Mouse (Mus musculus): ENCODE results near the gene 2610301B20Rik. TPM values are rescaled to one million over a fixed set of nuclear protein-coding genes. Genes with fewer than 3 reads are reported as not detected.

2610301B20Rik gene
- total and polyA plus RNA-seq, 3 experiments: 13.3 to 15.7 TPM; not detected in 1

DNA sequence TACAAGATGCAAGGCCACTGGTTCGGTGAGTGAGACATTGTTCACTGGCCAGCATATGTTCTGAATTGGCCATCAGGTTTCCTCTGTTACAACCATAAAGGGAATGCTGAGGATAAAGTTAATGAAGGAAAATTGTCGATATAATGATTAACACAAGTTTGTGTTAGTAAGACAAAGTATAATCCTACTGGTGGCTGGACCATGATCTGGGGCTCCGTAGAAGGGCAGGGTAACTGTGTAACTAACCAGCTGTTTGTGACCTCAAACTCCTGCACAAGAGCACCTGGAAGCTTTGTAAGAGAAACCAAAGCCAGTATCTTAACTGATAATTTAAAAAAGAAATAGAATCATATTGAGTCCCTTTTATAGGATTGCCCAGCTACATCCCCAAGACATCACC, 55.4 kb downstream of the 2610301B20Rik start:
- TF ChIP-seq HCFC1 (IDR thresholded peaks at IDR 0.05; ENCODE audit: low read depth, low read length) (no peak), POLR2A (IDR thresholded peaks at IDR 0.05; ENCODE audit: control insufficient read depth in 1 of 2, insufficient read depth in 1 of 2, low read depth in 1 of 2, low read length in 2 of 2, poor library complexity in 1 of 2) (no peak), MEF2A (IDR thresholded peaks at IDR 0.05; ENCODE audit: extremely low read depth, insufficient replicate concordance, low read depth, low read length, poor library complexity, severe bottlenecking) (no peak), MAFK (IDR thresholded peaks at IDR 0.05; ENCODE audit: borderline replicate concordance, low read depth, low read length) (no peak), ETS1 (IDR thresholded peaks at IDR 0.05; ENCODE audit: low read depth, low read length) (no peak), CHD1 (IDR thresholded peaks at IDR 0.05; ENCODE audit: low read depth, low read length) (no peak)
- no peaks in the 10 kb centered on the region for H3K79me2 ChIP-seq (ENCODE audit: control insufficient read depth, insufficient read depth, low read length, poor library complexity)
- no peaks in the 10 kb centered on the region for H3K36me3 ChIP-seq (ENCODE audit: control insufficient read depth in 1 of 2, insufficient read depth in 2 of 2, low read length in 2 of 2)
- H3K27ac ChIP-seq (ENCODE audit: control insufficient read depth, low read depth, low read length): no peak overlapping the region
- DNase-seq (ENCODE audit: low read depth, low spot score): no peak
- H3K27me3 ChIP-seq (ENCODE audit: control insufficient read depth in 1 of 2, insufficient read depth in 2 of 2, low read length in 2 of 2): no peaks in the 10 kb centered on the region; a peak in 1 of 4 replicates
- H3K4me3 ChIP-seq (ENCODE audit: control insufficient read depth in 1 of 2, insufficient read depth in 1 of 2, low read depth in 2 of 2, low read length in 2 of 2): no peak overlapping the region
- no peaks in the 10 kb centered on the region for H3K9me3 ChIP-seq (replicated peaks; ENCODE audit: insufficient read depth, low read length)
- no peak overlapping the region for H3K9ac ChIP-seq (ENCODE audit: control insufficient read depth, low read depth, low read length, poor library complexity, severe bottlenecking)
- H3K4me1 ChIP-seq (ENCODE audit: control insufficient read depth in 1 of 2, insufficient read depth in 2 of 2, low read length in 2 of 2): no peaks in the 10 kb centered on the region

DNA sequence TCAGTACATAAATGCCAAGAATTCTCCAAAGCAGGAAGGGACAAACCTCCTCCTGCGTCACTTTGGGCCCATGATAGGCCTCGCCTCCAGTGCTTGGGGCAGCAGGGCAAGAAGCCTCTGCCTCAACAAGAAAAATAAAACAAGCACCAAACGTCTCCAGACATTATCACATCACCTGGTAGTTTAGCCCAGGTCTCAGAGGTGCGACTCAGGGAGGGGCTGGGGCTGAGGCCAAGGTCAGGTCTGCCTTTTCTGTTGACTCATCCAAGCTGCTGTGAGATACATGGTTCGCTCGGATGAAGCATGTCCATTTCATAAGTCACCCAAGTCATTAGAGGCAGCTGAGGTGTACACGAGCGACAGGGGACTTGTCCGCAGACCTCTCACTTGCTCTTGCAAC, 56.7 kb downstream of the 2610301B20Rik start:
- no peak for DNase-seq (ENCODE audit: low read depth, low spot score)
- Histone ChIP-seq H3K4me3 (ENCODE audit: control insufficient read depth in 1 of 2, insufficient read depth in 1 of 2, low read depth in 2 of 2, low read length in 2 of 2) (no peak overlapping the region), H3K27ac (ENCODE audit: control insufficient read depth, low read depth, low read length) (no peak overlapping the region), H3K27me3 (ENCODE audit: control insufficient read depth in 1 of 2, insufficient read depth in 2 of 2, low read length in 2 of 2) (peaks cover 3 to 4% of the 10 kb centered on the region in 2 experiments; a peak in 3 of 4 replicates), H3K9me3 (replicated peaks; ENCODE audit: insufficient read depth, low read length) (no peaks in the 10 kb centered on the region), H3K4me1 (ENCODE audit: control insufficient read depth in 1 of 2, insufficient read depth in 2 of 2, low read length in 2 of 2) (no peaks in the 10 kb centered on the region), H3K9ac (ENCODE audit: control insufficient read depth, low read depth, low read length, poor library complexity, severe bottlenecking) (no peak overlapping the region), H3K36me3 (ENCODE audit: control insufficient read depth in 1 of 2, insufficient read depth in 2 of 2, low read length in 2 of 2) (no peaks in the 10 kb centered on the region), H3K79me2 (ENCODE audit: control insufficient read depth, insufficient read depth, low read length, poor library complexity) (no peaks in the 10 kb centered on the region)
- TF ChIP-seq MYC (IDR thresholded peaks at IDR 0.05; ENCODE audit: low read depth, low read length): no peak
- TF ChIP-seq RCOR1 (IDR thresholded peaks at IDR 0.05; ENCODE audit: low read depth, low read length): no peak
- TF ChIP-seq MAZ (IDR thresholded peaks at IDR 0.05; ENCODE audit: low read depth, low read length): no peak
- no peak for TF ChIP-seq TBP (IDR thresholded peaks at IDR 0.05; ENCODE audit: low read depth, low read length)
- TF ChIP-seq ETS1 (IDR thresholded peaks at IDR 0.05; ENCODE audit: low read depth, low read length): no peak
- no peak for TF ChIP-seq ZC3H11A (IDR thresholded peaks at IDR 0.05; ENCODE audit: low read depth, low read length)
- TF ChIP-seq TAL1 (IDR thresholded peaks at IDR 0.05; ENCODE audit: low read length): no peak
- no peak for TF ChIP-seq BHLHE40 (IDR thresholded peaks at IDR 0.05; ENCODE audit: borderline replicate concordance, low read depth, low read length)
- TF ChIP-seq SMC3 (IDR thresholded peaks at IDR 0.05; ENCODE audit: low read depth, low read length): no peak
- no peak for TF ChIP-seq USF2 (IDR thresholded peaks at IDR 0.05; ENCODE audit: borderline replicate concordance in 1 of 2, insufficient read depth in 1 of 2, low read depth in 1 of 2, low read length in 2 of 2)
- no peak for TF ChIP-seq CTCF (IDR thresholded peaks at IDR 0.05 in 2 of 3, conservative IDR thresholded peaks at IDR 0.05 in 1 of 3; ENCODE audit: control insufficient read depth in 1 of 3, insufficient read depth in 1 of 3, low read depth in 2 of 3, low read length in 3 of 3, poor library complexity in 1 of 3, severe bottlenecking in 1 of 3)
- no peak for TF ChIP-seq ZNF384 (IDR thresholded peaks at IDR 0.05; ENCODE audit: low read depth, low read length)
- TF ChIP-seq SIN3A (IDR thresholded peaks at IDR 0.05; ENCODE audit: low read length): no peak
- TF ChIP-seq NRF1 (IDR thresholded peaks at IDR 0.05; ENCODE audit: insufficient read depth, low read depth, low read length, poor library complexity, severe bottlenecking): no peak
- no peak for TF ChIP-seq MAFK (IDR thresholded peaks at IDR 0.05; ENCODE audit: borderline replicate concordance, low read depth, low read length)
- no peak for TF ChIP-seq NELFE (IDR thresholded peaks at IDR 0.05; ENCODE audit: low read depth, low read length)
- no peak for TF ChIP-seq EP300 (IDR thresholded peaks at IDR 0.05; ENCODE audit: low read depth in 1 of 2, low read length in 2 of 2)
- TF ChIP-seq POLR2AphosphoS2 (IDR thresholded peaks at IDR 0.05; ENCODE audit: low read length): no peak
- no peak for TF ChIP-seq MXI1 (IDR thresholded peaks at IDR 0.05; ENCODE audit: low read depth, low read length)
